ENCODE assay signal across 9 mouse cellular contexts in genomic region chr3:54815292-54815691, GRCm38 (mm10). TPM values are rescaled to one million over a fixed set of nuclear protein-coding genes. Genes with fewer than 3 reads are reported as not detected.
DNase-seq lines count a peak whose midpoint lies in the region; ATAC-seq and TF ChIP-seq lines count a peak whose summit lies in the region.
"Had no signal": no experiment of that assay in that cellular context is flagged by ENCODE, and none has a peak within 500 bp of the region (broad histone marks: within the 10 kb centered on the region; RNA-seq: fewer than 3 reads in every experiment).

No protein-coding gene starts in this region.

- no peak overlapping the region for H3K4me2 ChIP-seq in forebrain, embryonic 15.5 days (replicated peaks)
- H3K4me2 ChIP-seq in neural tube, embryonic 15.5 days: no peak overlapping the region
- H3K4me2 ChIP-seq in hindbrain, embryonic 14.5 days (replicated peaks): no peak overlapping the region

- H3K27ac ChIP-seq in forebrain, embryonic 10.5 days: no peak overlapping the region
- H3K27ac ChIP-seq in forebrain, embryonic 15.5 days (replicated peaks): no peak overlapping the region
- no peak overlapping the region for H3K27ac ChIP-seq in neural tube, embryonic 15.5 days (replicated peaks)
- H3K27ac ChIP-seq in cortical plate, adult 2 months (ENCODE audit: insufficient read depth, low read length): no peak overlapping the region
- no peak overlapping the region for H3K27ac ChIP-seq in hindbrain, embryonic 14.5 days
- H3K27ac ChIP-seq: macrophage had no signal

- H3K4me1 ChIP-seq in forebrain, embryonic 10.5 days: no peaks in the 10 kb centered on the region
- H3K4me1 ChIP-seq in forebrain, embryonic 15.5 days: no peaks in the 10 kb centered on the region
- no peaks in the 10 kb centered on the region for H3K4me1 ChIP-seq in neural tube, embryonic 15.5 days
- H3K4me1 ChIP-seq in cortical plate, adult 2 months (ENCODE audit: control insufficient read depth, insufficient read depth, low read length): no peaks in the 10 kb centered on the region
- H3K4me1 ChIP-seq in hindbrain, embryonic 14.5 days (replicated peaks; ENCODE audit: control insufficient read depth, insufficient read depth, low read length): no peaks in the 10 kb centered on the region

- peak; percentile 56 for DNase-seq in forebrain, embryonic 10.5 days (ENCODE audit: extremely low spot score, low spot score)
- peak; percentile 52 for DNase-seq in neural tube, embryonic 10.5 days (ENCODE audit: extremely low spot score, low spot score)
- peak; percentile 73 for DNase-seq in hindbrain, embryonic 14.5 days (ENCODE audit: low spot score)
- peak; percentile 70 for DNase-seq in thymus, postnatal 14 days

- TF ChIP-seq POLR2A in cortical plate, adult 2 months (IDR thresholded peaks at IDR 0.05; ENCODE audit: extremely low read depth, insufficient read depth, low read length): no peak

- H3K4me3 ChIP-seq in forebrain, embryonic 10.5 days: no peak overlapping the region
- H3K4me3 ChIP-seq in forebrain, embryonic 15.5 days: no peak overlapping the region
- no peak overlapping the region for H3K4me3 ChIP-seq in neural tube, embryonic 15.5 days (replicated peaks)
- H3K4me3 ChIP-seq in cortical plate, adult 2 months (ENCODE audit: insufficient read depth, low read length): no peak overlapping the region
- H3K4me3 ChIP-seq in hindbrain, embryonic 14.5 days (replicated peaks; ENCODE audit: low read length): no peak overlapping the region

- no peaks in the 10 kb centered on the region for H3K9me3 ChIP-seq in forebrain, embryonic 10.5 days
- no peaks in the 10 kb centered on the region for H3K9me3 ChIP-seq in forebrain, embryonic 15.5 days
- no peaks in the 10 kb centered on the region for H3K9me3 ChIP-seq in neural tube, embryonic 15.5 days (replicated peaks)
- no peaks in the 10 kb centered on the region for H3K9me3 ChIP-seq in hindbrain, embryonic 14.5 days (ENCODE audit: control insufficient read depth, low read length)

- H3K9ac ChIP-seq in forebrain, embryonic 15.5 days (replicated peaks): no peak overlapping the region
- H3K9ac ChIP-seq in neural tube, embryonic 15.5 days (replicated peaks): no peak overlapping the region
- no peak overlapping the region for H3K9ac ChIP-seq in hindbrain, embryonic 14.5 days

- no peak; the same call in 1 of the 2 replicates for ATAC-seq in forebrain, embryonic 15.5 days (replicated peaks)
- ATAC-seq in neural tube, embryonic 15.5 days (ENCODE audit: low FRiP score): no peak
- no peak for ATAC-seq in hindbrain, embryonic 14.5 days (ENCODE audit: low FRiP score)
- peak; percentile 83 for ATAC-seq in megakaryocyte progenitor cell, adult 5-6 weeks (replicated peaks; ENCODE audit: poor library complexity)

- TF ChIP-seq CTCF in cortical plate, adult 2 months (IDR thresholded peaks at IDR 0.05; ENCODE audit: extremely low read depth, insufficient read depth, low read length): peak; percentile 79

- H3K36me3 ChIP-seq in forebrain, embryonic 10.5 days (replicated peaks): no peaks in the 10 kb centered on the region
- no peaks in the 10 kb centered on the region for H3K36me3 ChIP-seq in forebrain, embryonic 15.5 days
- H3K36me3 ChIP-seq in neural tube, embryonic 15.5 days: no peaks in the 10 kb centered on the region
- H3K36me3 ChIP-seq in hindbrain, embryonic 14.5 days (replicated peaks; ENCODE audit: control insufficient read depth, insufficient read depth): no peaks in the 10 kb centered on the region

- WGBS in forebrain, embryonic 10.5 days: 35% methylated on average over 3 of the region's 3 CpGs
- 25% methylated on average over 3 of the region's 3 CpGs for WGBS in forebrain, embryonic 15.5 days
- 30% methylated on average over 3 of the region's 3 CpGs for WGBS in neural tube, embryonic 15.5 days
- WGBS in hindbrain, embryonic 14.5 days: 22% methylated on average over 3 of the region's 3 CpGs

- no peaks in the 10 kb centered on the region for H3K27me3 ChIP-seq in forebrain, embryonic 10.5 days (ENCODE audit: poor library complexity, severe bottlenecking)
- no peaks in the 10 kb centered on the region for H3K27me3 ChIP-seq in forebrain, embryonic 15.5 days
- no peaks in the 10 kb centered on the region for H3K27me3 ChIP-seq in neural tube, embryonic 15.5 days (replicated peaks)
- H3K27me3 ChIP-seq in hindbrain, embryonic 14.5 days (ENCODE audit: control insufficient read depth, insufficient read depth, low read length): no peaks in the 10 kb centered on the region

RNA-seq across cellular contexts. Expression of gene Rfxap, which starts 7.7 kb away (rescaled TPM):
- 35.9 and 38.9 TPM in 2 replicates for polyA plus RNA-seq in forebrain, embryonic 10.5 days (2016; fragmentation: Nextera tagmentation; extraction: Ambion mirVana)
- polyA plus RNA-seq in forebrain, embryonic 15.5 days (2015; fragmentation: Nextera tagmentation; extraction: Ambion mirVana): 39.0 and 45.7 TPM in 2 replicates
- 43.4 and 44.2 TPM in 2 replicates for polyA plus RNA-seq in neural tube, embryonic 15.5 days (2015; fragmentation: Nextera tagmentation; extraction: Ambion mirVana)
- polyA plus RNA-seq in cortical plate, adult 2 months (2012; rRNA removed): 48.3 and 51.2 TPM in 2 replicates
- polyA plus RNA-seq in hindbrain, embryonic 14.5 days (2014; fragmentation: Nextera tagmentation; extraction: Ambion mirVana): 54.1 and 71.7 TPM in 2 replicates
- 39.8 and 44.5 TPM in 2 replicates for total RNA-seq in megakaryocyte progenitor cell, adult 5-6 weeks (2015)
- 50.5 and 51.6 TPM in 2 replicates for total RNA-seq in megakaryocyte progenitor cell, adult 5-6 weeks (2017)

RNA-seq across cellular contexts. Expression of gene Smad9, which starts 59.9 kb away (rescaled TPM):
- polyA plus RNA-seq in forebrain, embryonic 10.5 days (2016; fragmentation: Nextera tagmentation; extraction: Ambion mirVana): 0.09 TPM in 2 replicates
- 0.17 and 0.25 TPM in 2 replicates for polyA plus RNA-seq in forebrain, embryonic 15.5 days (2015; fragmentation: Nextera tagmentation; extraction: Ambion mirVana)
- 0.86 and 0.91 TPM in 2 replicates for polyA plus RNA-seq in neural tube, embryonic 15.5 days (2015; fragmentation: Nextera tagmentation; extraction: Ambion mirVana)
- 5.3 and 5.7 TPM in 2 replicates for polyA plus RNA-seq in cortical plate, adult 2 months (2012; rRNA removed)
- polyA plus RNA-seq in hindbrain, embryonic 14.5 days (2014; fragmentation: Nextera tagmentation; extraction: Ambion mirVana): 0.83 and 1.0 TPM in 2 replicates
- total RNA-seq in megakaryocyte progenitor cell, adult 5-6 weeks (2015): not detected in 2 replicates
- total RNA-seq in megakaryocyte progenitor cell, adult 5-6 weeks (2017): not detected in 2 replicates
- polyA plus RNA-seq: macrophage had no signal
